Mouse (Mus musculus): ENCODE data around the gene Zfp593. TPM values are rescaled to one million over a fixed set of nuclear protein-coding genes. Genes with fewer than 3 reads are reported as not detected.

Gene Zfp593
- polyA plus RNA-seq, 1 experiment from 2014 or later: 14.2 TPM

DNA sequence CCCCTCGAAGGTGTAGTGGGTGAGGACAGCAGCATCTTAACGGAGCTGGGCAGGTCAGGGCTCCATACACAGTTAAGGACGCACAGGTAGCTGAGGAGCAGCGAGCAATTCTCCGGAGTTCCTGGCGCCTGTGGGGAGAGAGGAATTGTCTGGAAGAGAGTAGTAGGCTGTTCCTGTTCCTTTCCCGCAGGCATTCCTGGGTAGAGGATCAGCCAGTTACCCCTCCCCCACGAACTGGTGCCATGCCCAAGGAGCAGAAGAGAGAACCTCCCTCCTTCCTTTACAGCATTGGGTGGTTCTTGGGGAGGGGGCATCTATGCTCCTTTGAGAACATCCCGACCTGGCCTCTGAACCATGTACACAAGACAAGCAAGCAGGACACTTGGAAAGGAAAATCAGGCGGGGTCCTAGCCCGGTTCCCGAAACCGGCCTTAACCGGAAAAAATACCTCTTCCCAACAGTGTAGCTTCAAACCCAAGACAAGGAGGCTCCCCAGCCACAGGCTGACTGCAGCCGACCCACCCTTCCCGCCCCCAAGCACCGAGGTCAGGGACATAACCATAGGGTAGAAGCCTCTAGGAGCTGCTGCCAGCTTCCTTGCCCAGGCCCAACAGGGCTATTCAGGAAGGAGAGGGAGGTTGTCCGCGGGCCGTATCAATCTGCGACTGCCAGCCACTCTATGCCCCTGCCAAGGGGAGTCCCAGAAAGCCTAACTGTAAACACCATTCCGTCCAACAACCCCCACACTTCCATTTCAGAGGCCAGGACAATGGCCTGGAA lies 6.9 kb upstream of the Zfp593 start:
- WGBS: 6% methylated on average over 21 of the region's 22 CpGs
- peaks cover 67% of the 10 kb centered on the region for H3K27me3 ChIP-seq (ENCODE audit: control insufficient read depth, insufficient read depth, low read length)
- peaks cover 38% of the 10 kb centered on the region for H3K4me1 ChIP-seq (ENCODE audit: control insufficient read depth, insufficient read depth, low read length)
- no peaks in the 10 kb centered on the region for H3K36me3 ChIP-seq (ENCODE audit: control insufficient read depth, insufficient read depth, low read length)
- peak overlapping the region; percentile 70 for H3K27ac ChIP-seq (replicated peaks; ENCODE audit: low read depth, low read length)
- peak overlapping the region; percentile 63 for H3K9ac ChIP-seq (replicated peaks; ENCODE audit: low read length)
- DNase-seq (peak; percentile 50), ATAC-seq (ENCODE audit: low FRiP score, low TSS enrichment) (no peak)
- no peaks in the 10 kb centered on the region for H3K9me3 ChIP-seq (ENCODE audit: control insufficient read depth, low read length)
- H3K4me3 ChIP-seq (replicated peaks; ENCODE audit: low read depth, low read length): peak overlapping the region; percentile 55
- H3K4me2 ChIP-seq (ENCODE audit: low read length): peak overlapping the region; percentile 81

DNA sequence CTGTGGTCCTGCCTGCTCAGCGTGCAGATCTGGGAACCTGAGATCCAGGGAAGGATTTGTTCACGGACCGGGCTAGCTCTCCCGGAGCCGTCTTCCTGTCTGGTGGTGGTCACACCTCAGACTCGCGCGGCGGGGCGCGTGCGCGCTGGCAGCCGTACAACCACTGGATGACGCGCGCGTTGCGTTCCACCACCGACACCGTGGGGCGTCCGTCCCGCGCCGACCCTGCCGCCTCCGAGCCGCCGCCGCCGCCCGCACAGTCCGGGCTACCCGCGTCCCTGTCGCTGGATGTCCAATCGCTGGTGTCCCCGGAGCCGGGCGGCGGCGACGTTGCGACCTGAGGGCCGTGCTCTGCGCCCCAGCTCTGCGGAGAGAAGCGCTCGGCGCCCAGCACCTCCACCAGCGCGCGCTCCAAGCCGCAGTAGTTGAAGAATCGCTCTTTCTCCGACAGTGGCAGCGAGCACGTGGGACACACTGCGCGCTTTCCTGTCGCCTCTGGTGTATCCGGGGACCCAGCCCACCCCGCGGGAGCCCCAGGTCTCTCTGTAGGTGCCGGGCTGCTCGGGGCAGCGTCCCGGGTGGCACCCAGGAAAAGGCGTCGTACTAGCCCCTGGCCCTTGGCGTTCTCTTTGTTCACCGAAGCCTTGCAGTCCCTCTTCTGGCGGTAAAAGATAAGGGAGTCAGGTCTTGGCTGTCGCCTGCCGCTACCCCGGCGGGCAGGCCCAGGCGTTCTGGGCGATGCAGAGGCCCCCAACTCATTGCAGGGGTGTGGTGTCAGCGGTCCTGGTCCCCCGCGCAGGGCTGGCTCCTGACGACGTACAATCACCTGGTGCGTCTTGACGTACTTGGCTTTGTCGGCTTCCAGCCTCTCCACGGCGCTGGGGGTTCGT lies 6.1 kb upstream of the Zfp593 start:
- Histone ChIP-seq H3K4me1 (ENCODE audit: control insufficient read depth, insufficient read depth, low read length) (peaks cover 35% of the 10 kb centered on the region), H3K27me3 (ENCODE audit: control insufficient read depth, insufficient read depth, low read length) (peaks cover 67% of the 10 kb centered on the region), H3K4me3 (replicated peaks; ENCODE audit: low read depth, low read length) (peak overlapping the region; percentile 55), H3K9me3 (ENCODE audit: control insufficient read depth, low read length) (no peaks in the 10 kb centered on the region), H3K27ac (replicated peaks; ENCODE audit: low read depth, low read length) (peak overlapping the region; percentile 70), H3K9ac (replicated peaks; ENCODE audit: low read length) (peak overlapping the region; percentile 63), H3K4me2 (ENCODE audit: low read length) (peak overlapping the region; percentile 81), H3K36me3 (ENCODE audit: control insufficient read depth, insufficient read depth, low read length) (no peaks in the 10 kb centered on the region)
- WGBS: under 1% methylated on average over 91 of the region's 91 CpGs
- peak; percentile 63 for ATAC-seq (ENCODE audit: low FRiP score, low TSS enrichment)
- DNase-seq: peak; percentile 88

DNA sequence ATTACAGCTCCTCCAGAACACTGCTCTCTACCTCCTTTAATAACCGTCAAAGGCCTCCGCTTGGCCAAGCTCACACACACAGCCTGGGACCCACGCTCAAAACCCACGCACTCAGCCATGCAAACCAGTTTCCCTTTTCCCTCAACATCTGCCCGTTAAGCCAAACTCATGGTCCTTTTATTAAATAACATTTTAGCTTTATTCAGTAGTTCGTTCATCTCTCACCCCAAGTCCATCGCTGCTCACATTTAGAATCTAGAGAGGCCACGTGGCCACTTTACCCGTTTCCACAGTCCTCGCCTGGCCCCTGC lies 5.5 kb upstream of the Zfp593 start:
- 8% methylated on average over 10 of the region's 10 CpGs for WGBS
- peak overlapping the region; percentile 63 for H3K9ac ChIP-seq (replicated peaks; ENCODE audit: low read length)
- no peaks in the 10 kb centered on the region for H3K9me3 ChIP-seq (ENCODE audit: control insufficient read depth, low read length)
- H3K27ac ChIP-seq (replicated peaks; ENCODE audit: low read depth, low read length): 0 out of 2 replicates have a peak overlapping the region, but pooled peaks have one; percentile 32
- H3K4me3 ChIP-seq (replicated peaks; ENCODE audit: low read depth, low read length): peak overlapping the region; percentile 55
- no peaks in the 10 kb centered on the region for H3K36me3 ChIP-seq (ENCODE audit: control insufficient read depth, insufficient read depth, low read length)
- ATAC-seq (ENCODE audit: low FRiP score, low TSS enrichment) (no peak), DNase-seq (no peak)
- H3K4me1 ChIP-seq (ENCODE audit: control insufficient read depth, insufficient read depth, low read length): peaks cover 35% of the 10 kb centered on the region
- peaks cover 67% of the 10 kb centered on the region for H3K27me3 ChIP-seq (ENCODE audit: control insufficient read depth, insufficient read depth, low read length)
- peak overlapping the region; percentile 81 for H3K4me2 ChIP-seq (ENCODE audit: low read length)

DNA sequence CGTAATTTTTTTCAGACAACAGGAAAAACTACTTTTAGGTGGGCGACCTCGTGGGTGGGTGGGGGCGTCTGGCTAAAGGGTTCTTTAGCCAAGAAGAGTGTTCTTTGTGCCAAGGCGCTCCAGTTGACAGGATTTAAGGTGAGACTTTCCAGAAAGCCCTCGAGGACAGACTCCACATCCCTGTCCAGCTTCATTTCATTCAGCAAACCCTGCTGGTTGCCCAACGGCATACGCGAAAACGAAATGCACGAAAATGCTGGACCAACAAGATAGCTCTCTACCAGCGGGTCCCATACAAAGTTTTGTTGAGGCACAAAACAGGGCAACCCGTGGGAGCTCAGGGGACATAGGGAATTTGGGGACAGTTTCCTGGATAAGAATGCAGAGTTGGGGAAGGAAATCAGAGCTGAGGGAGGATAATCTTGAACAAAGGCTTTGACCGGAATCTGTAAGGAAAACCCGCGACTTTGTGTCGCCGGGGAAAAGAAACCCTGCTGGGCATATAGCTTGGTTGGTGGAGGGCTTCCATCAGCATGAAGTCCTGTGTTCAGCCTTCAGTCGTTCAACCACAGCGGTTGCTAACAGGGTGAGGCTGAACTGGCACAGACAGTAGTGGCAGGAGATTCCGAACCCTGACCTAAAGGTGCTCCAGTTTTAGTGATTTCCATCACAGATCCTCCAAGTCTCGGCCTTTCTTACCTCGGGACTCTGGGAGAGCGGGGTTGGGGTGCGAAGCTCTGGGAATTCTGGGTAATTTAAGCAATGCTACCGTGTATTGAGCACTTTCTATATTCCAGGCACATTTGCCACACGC lies 4.9 kb upstream of the Zfp593 start:
- peak; percentile 30 for DNase-seq

DNA sequence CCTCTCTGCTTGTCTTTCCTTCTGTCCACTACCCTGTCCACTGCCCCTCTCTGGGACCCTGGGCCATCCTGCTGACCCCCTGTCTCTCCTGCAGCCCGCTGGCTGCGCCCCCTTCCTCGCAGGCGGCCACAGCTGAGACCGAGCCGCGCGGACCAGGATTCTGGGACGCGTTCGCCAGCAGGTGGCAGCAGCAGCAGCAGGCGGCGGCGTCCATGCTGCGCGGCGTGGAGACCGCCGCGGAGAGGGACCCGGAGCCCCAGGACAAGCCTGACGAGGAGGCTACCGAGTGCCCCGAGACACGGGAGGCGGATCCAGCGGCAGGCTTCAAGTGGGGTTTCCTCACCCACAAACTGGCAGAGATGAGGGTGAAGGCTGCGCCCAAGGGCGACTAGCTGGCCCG lies 4.3 kb upstream of the Zfp593 start:
- H3K27ac ChIP-seq (replicated peaks; ENCODE audit: low read depth, low read length): no peak overlapping the region
- peaks cover 63% of the 10 kb centered on the region for H3K27me3 ChIP-seq (ENCODE audit: control insufficient read depth, insufficient read depth, low read length)
- ATAC-seq (ENCODE audit: low FRiP score, low TSS enrichment) (peak; percentile 43; the same call in 1 of the 2 replicates), DNase-seq (peak; percentile 91)
- peak overlapping the region; percentile 81 for H3K4me2 ChIP-seq (ENCODE audit: low read length)
- H3K9me3 ChIP-seq (ENCODE audit: control insufficient read depth, low read length): no peaks in the 10 kb centered on the region
- 0% methylated on average over 30 of the region's 30 CpGs for WGBS
- H3K9ac ChIP-seq (replicated peaks; ENCODE audit: low read length): no peak overlapping the region; the same call in 1 of the 2 replicates
- no peaks in the 10 kb centered on the region for H3K36me3 ChIP-seq (ENCODE audit: control insufficient read depth, insufficient read depth, low read length)
- H3K4me3 ChIP-seq (replicated peaks; ENCODE audit: low read depth, low read length): peak overlapping the region; percentile 55
- H3K4me1 ChIP-seq (ENCODE audit: control insufficient read depth, insufficient read depth, low read length): peaks cover 41% of the 10 kb centered on the region

More for the DNA sequence above, 4.9 kb upstream of the Zfp593 start:
- WGBS: 3% methylated on average over 27 of the region's 27 CpGs
- Histone ChIP-seq H3K4me3 (replicated peaks; ENCODE audit: low read depth, low read length) (peak overlapping the region; percentile 55), H3K27ac (replicated peaks; ENCODE audit: low read depth, low read length) (0 out of 2 replicates have a peak overlapping the region, but pooled peaks have one; percentile 32), H3K36me3 (ENCODE audit: control insufficient read depth, insufficient read depth, low read length) (no peaks in the 10 kb centered on the region), H3K4me1 (ENCODE audit: control insufficient read depth, insufficient read depth, low read length) (peaks cover 37% of the 10 kb centered on the region), H3K9me3 (ENCODE audit: control insufficient read depth, low read length) (no peaks in the 10 kb centered on the region), H3K27me3 (ENCODE audit: control insufficient read depth, insufficient read depth, low read length) (peaks cover 63% of the 10 kb centered on the region), H3K4me2 (ENCODE audit: low read length) (peak overlapping the region; percentile 81), H3K9ac (replicated peaks; ENCODE audit: low read length) (peak overlapping the region; percentile 63; the same call in 1 of the 2 replicates)
- no peak for ATAC-seq (ENCODE audit: low FRiP score, low TSS enrichment)

DNA sequence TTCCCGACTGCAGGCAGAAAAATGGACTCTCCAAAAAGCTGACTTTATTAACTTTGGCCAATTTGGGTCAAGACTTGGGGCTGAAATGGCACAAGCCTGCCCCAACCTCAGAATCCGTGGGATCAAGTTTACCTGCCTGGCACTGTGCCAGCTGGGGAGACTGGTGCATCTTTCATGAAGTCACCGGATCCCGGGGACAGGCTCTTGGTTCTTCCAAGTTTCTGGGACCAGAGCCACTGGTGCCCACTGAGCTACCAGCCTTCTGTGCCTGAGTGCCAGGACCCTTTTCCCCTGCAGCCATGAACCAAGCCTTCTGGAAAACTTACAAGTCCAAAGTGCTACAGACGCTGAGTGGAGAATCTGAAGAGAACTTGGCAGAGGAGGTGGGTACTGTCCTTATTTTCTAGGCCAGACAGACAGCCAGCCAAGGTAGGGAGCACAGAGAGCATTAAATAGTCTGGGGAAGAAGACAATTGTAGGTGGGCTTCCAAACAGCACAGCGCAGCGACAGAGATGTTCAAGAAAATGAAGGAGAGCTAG lies 1.4 kb upstream of the Zfp593 start, which contains the start of gene Gm30191:
Gene Gm30191 (plus strand): TSS at position 217 of the 540 bp plus-strand sequence.
- H3K4me3 ChIP-seq (replicated peaks; ENCODE audit: low read depth, low read length): peak within 1 kb of the TSS; percentile 80
- no peak for DNase-seq
- H3K4me1 ChIP-seq (ENCODE audit: control insufficient read depth, insufficient read depth, low read length): peaks cover 35% of the 10 kb centered on the region
- no peaks in the 10 kb centered on the region for H3K36me3 ChIP-seq (ENCODE audit: control insufficient read depth, insufficient read depth, low read length)
- ATAC-seq (ENCODE audit: low FRiP score, low TSS enrichment): no peak
- no peak within 1 kb of the TSS for H3K27ac ChIP-seq (replicated peaks; ENCODE audit: low read depth, low read length)
- no peaks in the 10 kb centered on the region for H3K9me3 ChIP-seq (ENCODE audit: control insufficient read depth, low read length)
- peak within 1 kb of the TSS; percentile 47; the same call in 1 of the 2 replicates for H3K9ac ChIP-seq (replicated peaks; ENCODE audit: low read length)
- H3K4me2 ChIP-seq (ENCODE audit: low read length): peak within 1 kb of the TSS; percentile 94
- peaks cover 36% of the 10 kb centered on the region for H3K27me3 ChIP-seq (ENCODE audit: control insufficient read depth, insufficient read depth, low read length)
- WGBS: 77% methylated on average over 7 of the region's 7 CpGs

DNA sequence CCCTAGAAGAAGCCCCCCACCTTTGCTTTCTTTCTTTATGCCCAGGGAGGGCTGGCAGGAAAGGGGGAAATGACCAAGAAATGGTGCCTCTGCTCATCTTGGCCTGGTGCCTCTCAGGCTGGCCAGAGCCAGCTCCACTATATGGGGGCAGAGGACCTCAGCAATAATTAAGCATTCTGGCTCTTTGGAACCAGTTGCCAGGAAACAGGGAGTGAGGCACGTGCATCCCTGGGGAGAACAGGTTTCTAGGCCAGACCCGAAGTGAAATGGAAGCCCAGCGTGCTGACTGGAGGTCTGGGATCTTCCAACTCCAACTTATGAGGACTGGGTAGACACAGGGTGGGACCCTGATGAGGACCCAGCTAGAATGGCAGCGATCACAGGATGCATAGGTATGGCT lies 864 bp upstream of the Zfp593 start:
- no peaks in the 10 kb centered on the region for H3K9me3 ChIP-seq (ENCODE audit: control insufficient read depth, low read length)
- peaks cover 33% of the 10 kb centered on the region for H3K4me1 ChIP-seq (ENCODE audit: control insufficient read depth, insufficient read depth, low read length)
- H3K27ac ChIP-seq (replicated peaks; ENCODE audit: low read depth, low read length): no peak overlapping the region
- no peak overlapping the region for H3K9ac ChIP-seq (replicated peaks; ENCODE audit: low read length)
- DNase-seq (peak; percentile 37), ATAC-seq (ENCODE audit: low FRiP score, low TSS enrichment) (no peak)
- H3K4me2 ChIP-seq (ENCODE audit: low read length): no peak overlapping the region; the same call in 1 of the 2 replicates
- peaks cover 31% of the 10 kb centered on the region for H3K27me3 ChIP-seq (ENCODE audit: control insufficient read depth, insufficient read depth, low read length)
- no peak overlapping the region; the same call in 1 of the 2 replicates for H3K4me3 ChIP-seq (replicated peaks; ENCODE audit: low read depth, low read length)
- WGBS: 23% methylated on average over 4 of the region's 4 CpGs
- H3K36me3 ChIP-seq (ENCODE audit: control insufficient read depth, insufficient read depth, low read length): no peaks in the 10 kb centered on the region
